Comparison of ENCODE assay signal across 7 mouse cellular contexts in genomic region chr7:127707045-127707956, GRCm38 (mm10). TPM values are rescaled to one million over a fixed set of nuclear protein-coding genes. Genes with fewer than 3 reads are reported as not detected.
DNase-seq lines count a peak whose midpoint lies in the region; ATAC-seq and TF ChIP-seq lines count a peak whose summit lies in the region.

No protein-coding gene starts in this region.

- DNase-seq in lung, postnatal 14 days: no peak
- DNase-seq in forebrain, postnatal 0 days: no peak
- no peak for DNase-seq in liver, embryonic 11.5 days (ENCODE audit: low spot score)
- no peak for DNase-seq in layer of hippocampus, postnatal 14 days (ENCODE audit: low spot score in 2 of 2)

- peak overlapping the region; percentile 71 for H3K4me3 ChIP-seq in lung, embryonic 15.5 days
- peak overlapping the region; percentile 85 for H3K4me3 ChIP-seq in brown adipose tissue, adult 24 weeks (ENCODE audit: insufficient read depth, low read depth, low read length)
- peak overlapping the region; percentile 85 for H3K4me3 ChIP-seq in forebrain, postnatal 0 days (ENCODE audit: low read depth, low read length)
- H3K4me3 ChIP-seq in liver, embryonic 11.5 days (ENCODE audit: low read depth, low read length): peak overlapping the region; percentile 71
- H3K4me3 ChIP-seq in stomach, embryonic 16.5 days (replicated peaks; ENCODE audit: low read length): peak overlapping the region; percentile 72

- peaks cover 33% of the 10 kb centered on the region for H3K4me1 ChIP-seq in lung, embryonic 15.5 days
- no peaks in the 10 kb centered on the region for H3K4me1 ChIP-seq in brown adipose tissue, adult 24 weeks (ENCODE audit: control insufficient read depth, insufficient read depth, insufficient read length, low read length)
- H3K4me1 ChIP-seq in forebrain, postnatal 0 days (ENCODE audit: insufficient read depth): 0 out of 2 replicates have a peak, but pooled peaks cover 8% of the 10 kb centered on the region
- peaks cover 15% of the 10 kb centered on the region for H3K4me1 ChIP-seq in liver, embryonic 11.5 days (replicated peaks; ENCODE audit: control insufficient read depth, insufficient read depth, low read length)
- peaks cover 27% of the 10 kb centered on the region for H3K4me1 ChIP-seq in stomach, embryonic 16.5 days (ENCODE audit: control insufficient read depth, insufficient read depth, low read length)

- H3K27ac ChIP-seq in lung, embryonic 15.5 days: peak overlapping the region; percentile 99
- no peak overlapping the region for H3K27ac ChIP-seq in brown adipose tissue, adult 24 weeks (replicated peaks; ENCODE audit: low read depth, low read length)
- peak overlapping the region; percentile 90 for H3K27ac ChIP-seq in forebrain, postnatal 0 days (ENCODE audit: low read depth, low read length)
- peak overlapping the region; percentile 91 for H3K27ac ChIP-seq in liver, embryonic 11.5 days (ENCODE audit: low read depth, low read length)
- H3K27ac ChIP-seq in stomach, embryonic 16.5 days (ENCODE audit: low read length): peak overlapping the region; percentile 98

- peak overlapping the region; percentile 86 for H3K4me2 ChIP-seq in lung, embryonic 15.5 days
- peak overlapping the region; percentile 68 for H3K4me2 ChIP-seq in forebrain, postnatal 0 days (ENCODE audit: low read depth)
- peak overlapping the region; percentile 83 for H3K4me2 ChIP-seq in liver, embryonic 11.5 days
- H3K4me2 ChIP-seq in stomach, embryonic 16.5 days (ENCODE audit: low read depth, low read length): peak overlapping the region; percentile 82

- WGBS in lung, embryonic 15.5 days: 24% methylated on average over 22 of the region's 22 CpGs
- 29% methylated on average over 22 of the region's 22 CpGs for WGBS in forebrain, postnatal 0 days
- 26% methylated on average over 22 of the region's 22 CpGs for WGBS in liver, embryonic 11.5 days
- WGBS in stomach, embryonic 16.5 days: 24% methylated on average over 22 of the region's 22 CpGs

- ATAC-seq in lung, embryonic 15.5 days (ENCODE audit: borderline replicate concordance, extremely low read depth, low FRiP score, low TSS enrichment): peak; percentile 0
- ATAC-seq in forebrain, postnatal 0 days: no peak
- ATAC-seq in liver, embryonic 11.5 days (replicated peaks; ENCODE audit: low FRiP score): no peak
- ATAC-seq in stomach, embryonic 16.5 days (ENCODE audit: insufficient read depth, low FRiP score): no peak

- H3K9ac ChIP-seq in lung, embryonic 15.5 days: peak overlapping the region; percentile 74
- peak overlapping the region; percentile 92 for H3K9ac ChIP-seq in forebrain, postnatal 0 days
- peak overlapping the region; percentile 77 for H3K9ac ChIP-seq in liver, embryonic 11.5 days (ENCODE audit: low read depth, low read length)
- H3K9ac ChIP-seq in stomach, embryonic 16.5 days (ENCODE audit: low read length): peak overlapping the region; percentile 87

- H3K36me3 ChIP-seq in lung, embryonic 15.5 days: peaks cover 38% of the 10 kb centered on the region
- peaks cover 30% of the 10 kb centered on the region for H3K36me3 ChIP-seq in forebrain, postnatal 0 days (ENCODE audit: insufficient read depth)
- H3K36me3 ChIP-seq in liver, embryonic 11.5 days (ENCODE audit: control insufficient read depth, insufficient read depth, low read length): peaks cover 2% of the 10 kb centered on the region; the same call in 1 of the 2 replicates
- no peaks in the 10 kb centered on the region for H3K36me3 ChIP-seq in stomach, embryonic 16.5 days (ENCODE audit: control insufficient read depth, insufficient read depth, low read length)

- no peaks in the 10 kb centered on the region for H3K9me3 ChIP-seq in lung, embryonic 15.5 days
- no peaks in the 10 kb centered on the region for H3K9me3 ChIP-seq in forebrain, postnatal 0 days (ENCODE audit: low read length)
- H3K9me3 ChIP-seq in liver, embryonic 11.5 days (ENCODE audit: control insufficient read depth, low read length): no peaks in the 10 kb centered on the region
- H3K9me3 ChIP-seq in stomach, embryonic 16.5 days (replicated peaks; ENCODE audit: control insufficient read depth, low read length): no peaks in the 10 kb centered on the region

- H3K27me3 ChIP-seq in lung, embryonic 15.5 days: no peaks in the 10 kb centered on the region
- no peaks in the 10 kb centered on the region for H3K27me3 ChIP-seq in forebrain, postnatal 0 days (ENCODE audit: insufficient read depth, low read length)
- no peaks in the 10 kb centered on the region for H3K27me3 ChIP-seq in liver, embryonic 11.5 days (replicated peaks; ENCODE audit: control insufficient read depth, insufficient read depth, low read length)
- H3K27me3 ChIP-seq in stomach, embryonic 16.5 days (ENCODE audit: control insufficient read depth, insufficient read depth, low read length): no peaks in the 10 kb centered on the region

- TF ChIP-seq CTCF in forebrain, postnatal 0 days (IDR thresholded peaks at IDR 0.05; ENCODE audit: low read depth): no peak

RNA-seq across cellular contexts. Expression of gene Bcl7c, which starts 1.4 kb away (rescaled TPM):
- 62.3 and 70.1 TPM in 2 replicates for polyA plus RNA-seq in lung, embryonic 15.5 days (2015; fragmentation: Nextera tagmentation; extraction: Ambion mirVana)
- 15.7 and 17.4 TPM in 2 replicates for polyA plus RNA-seq in brown adipose tissue, adult 24 weeks (2012; ENCODE audit: insufficient read depth, insufficient read length, missing spikeins)
- 93.1 and 102 TPM in 2 replicates for total RNA-seq in forebrain, postnatal 0 days (2014; rRNA removed)
- 43.9 and 47.5 TPM in 2 replicates for polyA plus RNA-seq in forebrain, postnatal 0 days (2015; fragmentation: Nextera tagmentation; extraction: Ambion mirVana)
- 46.8 and 50.7 TPM in 2 replicates for polyA plus RNA-seq in liver, embryonic 11.5 days (2014; fragmentation: Nextera tagmentation; extraction: Ambion mirVana)
- 26.2 and 33.1 TPM in 2 replicates for polyA plus RNA-seq in stomach, embryonic 16.5 days (2015; fragmentation: Nextera tagmentation; extraction: Ambion mirVana)
- 10 to 100 TPM; 30.3 to 38.0 TPM for total RNA-seq in layer of hippocampus, postnatal 14 days (2021)

RNA-seq across cellular contexts. Expression of gene Ctf1, which starts 5.2 kb away (rescaled TPM):
- polyA plus RNA-seq in lung, embryonic 15.5 days (2015; fragmentation: Nextera tagmentation; extraction: Ambion mirVana): 12.1 and 12.8 TPM in 2 replicates
- polyA plus RNA-seq in brown adipose tissue, adult 24 weeks (2012; ENCODE audit: insufficient read depth, insufficient read length, missing spikeins): 7.3 and 10.5 TPM in 2 replicates
- 6.5 and 6.6 TPM in 2 replicates for total RNA-seq in forebrain, postnatal 0 days (2014; rRNA removed)
- 3.8 and 4.3 TPM in 2 replicates for polyA plus RNA-seq in forebrain, postnatal 0 days (2015; fragmentation: Nextera tagmentation; extraction: Ambion mirVana)
- polyA plus RNA-seq in liver, embryonic 11.5 days (2014; fragmentation: Nextera tagmentation; extraction: Ambion mirVana): 5.5 and 5.8 TPM in 2 replicates
- 8.1 and 10.3 TPM in 2 replicates for polyA plus RNA-seq in stomach, embryonic 16.5 days (2015; fragmentation: Nextera tagmentation; extraction: Ambion mirVana)
- 1 to 10 TPM; 3.2 to 5.4 TPM for total RNA-seq in layer of hippocampus, postnatal 14 days (2021)

RNA-seq across cellular contexts. Expression of gene Ctf2, which starts 24.7 kb away (rescaled TPM):
- polyA plus RNA-seq in lung, embryonic 15.5 days (2015; fragmentation: Nextera tagmentation; extraction: Ambion mirVana): 0.16 and 0.29 TPM in 2 replicates
- not detected in 2 replicates for polyA plus RNA-seq in brown adipose tissue, adult 24 weeks (2012; ENCODE audit: insufficient read depth, insufficient read length, missing spikeins)
- not detected in 2 replicates for total RNA-seq in forebrain, postnatal 0 days (2014; rRNA removed)
- polyA plus RNA-seq in forebrain, postnatal 0 days (2015; fragmentation: Nextera tagmentation; extraction: Ambion mirVana): not detected in 2 replicates
- 0.25 and 0.40 TPM in 2 replicates for polyA plus RNA-seq in liver, embryonic 11.5 days (2014; fragmentation: Nextera tagmentation; extraction: Ambion mirVana)
- 0.21 and 0.22 TPM in 2 replicates for polyA plus RNA-seq in stomach, embryonic 16.5 days (2015; fragmentation: Nextera tagmentation; extraction: Ambion mirVana)
- not detected for total RNA-seq in layer of hippocampus, postnatal 14 days (2021)

RNA-seq across cellular contexts. Expression of gene Fbxl19, which starts 37.0 kb away (rescaled TPM):
- 4.3 and 5.1 TPM in 2 replicates for polyA plus RNA-seq in lung, embryonic 15.5 days (2015; fragmentation: Nextera tagmentation; extraction: Ambion mirVana)
- 2.7 and 3.2 TPM in 2 replicates for polyA plus RNA-seq in brown adipose tissue, adult 24 weeks (2012; ENCODE audit: insufficient read depth, insufficient read length, missing spikeins)
- 162 and 178 TPM in 2 replicates for total RNA-seq in forebrain, postnatal 0 days (2014; rRNA removed)
- polyA plus RNA-seq in forebrain, postnatal 0 days (2015; fragmentation: Nextera tagmentation; extraction: Ambion mirVana): 6.9 and 7.9 TPM in 2 replicates
- polyA plus RNA-seq in liver, embryonic 11.5 days (2014; fragmentation: Nextera tagmentation; extraction: Ambion mirVana): 3.1 and 3.7 TPM in 2 replicates
- polyA plus RNA-seq in stomach, embryonic 16.5 days (2015; fragmentation: Nextera tagmentation; extraction: Ambion mirVana): 2.8 and 3.2 TPM in 2 replicates
- total RNA-seq in layer of hippocampus, postnatal 14 days (2021): 10 to 100 TPM; 73.0 to 73.5 TPM
